Mouse (Mus musculus): ENCODE results near the gene Mapkapk2. TPM values are rescaled to one million over a fixed set of nuclear protein-coding genes. Genes with fewer than 3 reads are reported as not detected.

Mapkapk2 gene
- polyA plus RNA-seq, 1 experiment from 2014 or later, result 25.7 TPM

Other genes with a start within 250 kb of the Mapkapk2 start
- not detected in 2 replicates for gene Fcmr, start 232.2 kb downstream of the Mapkapk2 start, polyA plus RNA-seq (2016; fragmentation: Nextera tagmentation; extraction: Ambion mirVana)
- not detected in 2 replicates for gene Il24, start 210.4 kb downstream of the Mapkapk2 start, polyA plus RNA-seq (2016; fragmentation: Nextera tagmentation; extraction: Ambion mirVana)
- gene Il20, start 186.4 kb downstream of the Mapkapk2 start, polyA plus RNA-seq (2016; fragmentation: Nextera tagmentation; extraction: Ambion mirVana), result not detected in 2 replicates
- not detected in 2 replicates for gene Il19, start 157.7 kb downstream of the Mapkapk2 start, polyA plus RNA-seq (2016; fragmentation: Nextera tagmentation; extraction: Ambion mirVana)
- gene Il10, start 78.0 kb downstream of the Mapkapk2 start, polyA plus RNA-seq (2016; fragmentation: Nextera tagmentation; extraction: Ambion mirVana), result not detected in 2 replicates
- 17.6 and 17.7 TPM in 2 replicates for gene Dyrk3, start 40.5 kb upstream of the Mapkapk2 start, polyA plus RNA-seq (2016; fragmentation: Nextera tagmentation; extraction: Ambion mirVana)
- 42.2 and 42.6 TPM in 2 replicates for gene Eif2d, start 55.4 kb upstream of the Mapkapk2 start, polyA plus RNA-seq (2016; fragmentation: Nextera tagmentation; extraction: Ambion mirVana)
- 3.9 and 4.7 TPM in 2 replicates for gene Rassf5, start 147.4 kb upstream of the Mapkapk2 start, polyA plus RNA-seq (2016; fragmentation: Nextera tagmentation; extraction: Ambion mirVana)
- 4.5 and 4.8 TPM in 2 replicates for gene Ikbke, start 181.8 kb upstream of the Mapkapk2 start, polyA plus RNA-seq (2016; fragmentation: Nextera tagmentation; extraction: Ambion mirVana)

All from liver, embryonic 12.5 days (tissue).